Mouse (Mus musculus) forebrain, embryonic 10.5 days (tissue): Measurements from ENCODE around the gene Alox15. TPM values are rescaled to one million over a fixed set of nuclear protein-coding genes. Genes with fewer than 3 reads are reported as not detected.
"Not testable (repeated sequence)": the region's sequence is repeated elsewhere in the genome, so short reads cannot be mapped to it uniquely, and the experiment has no call there.

Experiments used
- DNase-seq: peaks from one replicate; pipeline ENCODE4 v3.0.0-alpha.2; 2017; ENCODE audit warnings: low spot score; ENCODE audit errors: extremely low spot score
- H3K27ac ChIP-seq: fragments of 300-500 bp; sonication (generic); 2 replicates; pipeline ENCODE4 v1.5.1; 2016; ENCODE audit warnings: mild to moderate bottlenecking
- H3K27me3 ChIP-seq: fragments of 300-500 bp; sonication (generic); 2 replicates; pipeline ENCODE4 v1.6.1; 2016; ENCODE audit warnings: mild to moderate bottlenecking; ENCODE audit not compliant: poor library complexity, severe bottlenecking
- H3K36me3 ChIP-seq: fragments of 300-500 bp; sonication (generic); replicated peaks from 2 replicates; pipeline ENCODE4 v1.6.1; 2016; ENCODE audit warnings: mild to moderate bottlenecking, moderate library complexity
- H3K4me1 ChIP-seq: fragments of 300-500 bp; sonication (generic); 2 replicates; pipeline ENCODE4 v1.6.1; 2016
- H3K4me3 ChIP-seq: fragments of 300-500 bp; sonication (generic); 2 replicates; pipeline ENCODE4 v1.5.1; 2016; ENCODE audit warnings: mild to moderate bottlenecking, moderate library complexity
- H3K9me3 ChIP-seq: fragments of 300-500 bp; sonication (generic); 2 replicates; pipeline ENCODE4 v1.6.1; 2016; ENCODE audit warnings: mild to moderate bottlenecking, moderate library complexity
- WGBS: fragments of 180-500 bp; shearing (Covaris S2); methylation state at CpG from one replicate; pipeline ENCODE4 v1.1.7; 2016; 5-methylcytosine and 5-hydroxymethylcytosine counted together
- polyA plus RNA-seq: library from polyadenylated mRNA; unstranded; fragments of >200 nt; fragmentation: Nextera tagmentation; extraction: Ambion mirVana; gene quantifications from 2 replicates; pipeline ENCODE4 v1.2.1, GENCODE M21; 2016

Gene Alox15
- polyA plus RNA-seq = 0.10 and 0.29 TPM in 2 replicates

GRCm38 (mm10) chr11:70351868-70352267, at the start of gene Alox15:
TSS of gene Alox15 (minus strand) at chr11:70352031.
- Histone ChIP-seq H3K27me3 (peaks cover 65% of the 10 kb centered on the region), H3K4me1 (peaks cover 20% of the 10 kb centered on the region), H3K9me3 (no peaks in the 10 kb centered on the region; the same call in 1 of the 2 replicates), H3K36me3 (no peaks in the 10 kb centered on the region), H3K27ac (no peak within 1 kb of the TSS), H3K4me3 (peak within 1 kb of the TSS; percentile 53)
- under 1% methylated on average over 19 of the region's 19 CpGs for WGBS
- no peak for DNase-seq

GRCm38 (mm10) chr11:70389421-70389820, 37.6 kb upstream of the Alox15 start:
- Histone ChIP-seq H3K36me3 (peaks cover 87% of the 10 kb centered on the region), H3K9me3 (no peaks in the 10 kb centered on the region), H3K27me3 (no peaks in the 10 kb centered on the region), H3K4me3 (no peak overlapping the region), H3K27ac (no peak overlapping the region), H3K4me1 (no peaks in the 10 kb centered on the region)
- DNase-seq = no peak
- WGBS = 95% methylated on average over 5 of the region's 5 CpGs

- no peak overlapping the region for H3K27ac ChIP-seq
- no peak for DNase-seq
- WGBS = 81% methylated on average over 5 of the region's 5 CpGs
- peaks cover 75% of the 10 kb centered on the region for H3K36me3 ChIP-seq
- no peaks in the 10 kb centered on the region for H3K27me3 ChIP-seq
- no peak overlapping the region for H3K4me3 ChIP-seq
- no peaks in the 10 kb centered on the region for H3K4me1 ChIP-seq
- no peaks in the 10 kb centered on the region for H3K9me3 ChIP-seq
These were observed 35.6 kb upstream of the Alox15 start for GRCm38 (mm10) chr11:70387436-70387835.

- H3K27me3 ChIP-seq = no peaks in the 10 kb centered on the region
These were observed 32.3 kb upstream of the Alox15 start for GRCm38 (mm10) chr11:70384136-70384535.

GRCm38 (mm10) chr11:70381330-70381729, 29.5 kb upstream of the Alox15 start:
- H3K27ac ChIP-seq = no peak overlapping the region
- H3K9me3 ChIP-seq = no peaks in the 10 kb centered on the region
- no peaks in the 10 kb centered on the region for H3K27me3 ChIP-seq
- H3K4me1 ChIP-seq = no peaks in the 10 kb centered on the region
- 86% methylated on average over 2 of the region's 2 CpGs for WGBS
- no peak overlapping the region for H3K4me3 ChIP-seq
- H3K36me3 ChIP-seq = peaks cover 22% of the 10 kb centered on the region
- no peak for DNase-seq

More at GRCm38 (mm10) chr11:70384136-70384535, 32.3 kb upstream of the Alox15 start:
- H3K36me3 ChIP-seq = peaks cover 49% of the 10 kb centered on the region
- WGBS = 92% methylated on average over 3 of the region's 3 CpGs
- H3K27ac ChIP-seq = no peak overlapping the region
- no peaks in the 10 kb centered on the region for H3K4me1 ChIP-seq
- DNase-seq = no peak
- no peaks in the 10 kb centered on the region for H3K9me3 ChIP-seq
- H3K4me3 ChIP-seq = no peak overlapping the region

GRCm38 (mm10) chr11:70380478-70381005, 28.7 kb upstream of the Alox15 start:
- Histone ChIP-seq H3K4me1 (no peaks in the 10 kb centered on the region), H3K4me3 (no peak overlapping the region), H3K9me3 (no peaks in the 10 kb centered on the region), H3K36me3 (peaks cover 15% of the 10 kb centered on the region), H3K27me3 (no peaks in the 10 kb centered on the region), H3K27ac (no peak overlapping the region)
- DNase-seq = no peak
- 93% methylated on average over 1 of the region's 1 CpGs for WGBS

GRCm38 (mm10) chr11:70376054-70376453, 24.2 kb upstream of the Alox15 start:
- WGBS = 85% methylated on average over 6 of the region's 6 CpGs
- H3K27me3 ChIP-seq = no peaks in the 10 kb centered on the region
- no peaks in the 10 kb centered on the region for H3K4me1 ChIP-seq
- no peaks in the 10 kb centered on the region for H3K9me3 ChIP-seq
- H3K36me3 ChIP-seq = no peaks in the 10 kb centered on the region
- no peak for DNase-seq
- no peak overlapping the region for H3K27ac ChIP-seq
- no peak overlapping the region for H3K4me3 ChIP-seq

GRCm38 (mm10) chr11:70374302-70374701, 22.5 kb upstream of the Alox15 start:
- Histone ChIP-seq H3K36me3 (no peaks in the 10 kb centered on the region), H3K4me1 (no peaks in the 10 kb centered on the region), H3K27me3 (no peaks in the 10 kb centered on the region), H3K27ac (no peak overlapping the region), H3K9me3 (no peaks in the 10 kb centered on the region), H3K4me3 (no peak overlapping the region)
- WGBS = 77% methylated on average over 3 of the region's 3 CpGs
- DNase-seq = no peak

- Histone ChIP-seq H3K9me3 (no peaks in the 10 kb centered on the region), H3K27me3 (no peaks in the 10 kb centered on the region), H3K4me3 (no peak overlapping the region), H3K4me1 (no peaks in the 10 kb centered on the region), H3K27ac (no peak overlapping the region), H3K36me3 (no peaks in the 10 kb centered on the region)
- WGBS = 86% methylated on average over 7 of the region's 7 CpGs
- DNase-seq = peak; percentile 2
These were observed 21.2 kb upstream of the Alox15 start for GRCm38 (mm10) chr11:70372849-70373557.

- peak; percentile 11 for DNase-seq
- no peaks in the 10 kb centered on the region for H3K36me3 ChIP-seq
- H3K4me3 ChIP-seq = no peak overlapping the region
- H3K27ac ChIP-seq = no peak overlapping the region
- H3K27me3 ChIP-seq = no peaks in the 10 kb centered on the region
- H3K4me1 ChIP-seq = no peaks in the 10 kb centered on the region
- H3K9me3 ChIP-seq = no peaks in the 10 kb centered on the region
These were observed 20.6 kb upstream of the Alox15 start for GRCm38 (mm10) chr11:70372396-70372795.

- H3K27ac ChIP-seq, H3K36me3 ChIP-seq, H3K4me3 ChIP-seq, H3K4me1 ChIP-seq, H3K27me3 ChIP-seq, DNase-seq, H3K9me3 ChIP-seq: not testable (repeated sequence)
- WGBS = 76% methylated on average over 2 of the region's 2 CpGs
These were observed 16.8 kb upstream of the Alox15 start for GRCm38 (mm10) chr11:70368626-70369025.

GRCm38 (mm10) chr11:70367701-70368100, 15.9 kb upstream of the Alox15 start:
- not testable (repeated sequence) for H3K27me3 ChIP-seq, H3K4me1 ChIP-seq, H3K27ac ChIP-seq, H3K36me3 ChIP-seq, DNase-seq, H3K4me3 ChIP-seq
- H3K9me3 ChIP-seq = peaks cover 12% of the 10 kb centered on the region; the same call in 1 of the 2 replicates
- WGBS = 84% methylated on average over 6 of the region's 6 CpGs

- no peaks in the 10 kb centered on the region for H3K36me3 ChIP-seq
- no peak for DNase-seq
- 89% methylated on average over 9 of the region's 9 CpGs for WGBS
- H3K9me3 ChIP-seq = no peaks in the 10 kb centered on the region
- H3K4me3 ChIP-seq = no peak overlapping the region
- H3K27me3 ChIP-seq = peaks cover 59% of the 10 kb centered on the region
- H3K4me1 ChIP-seq = peaks cover 20% of the 10 kb centered on the region
- no peak overlapping the region for H3K27ac ChIP-seq
These were observed 3.2 kb downstream of the Alox15 start for GRCm38 (mm10) chr11:70348630-70349029.
